Mouse (Mus musculus): ENCODE results near the gene Thumpd1.

Thumpd1 gene

DNA sequence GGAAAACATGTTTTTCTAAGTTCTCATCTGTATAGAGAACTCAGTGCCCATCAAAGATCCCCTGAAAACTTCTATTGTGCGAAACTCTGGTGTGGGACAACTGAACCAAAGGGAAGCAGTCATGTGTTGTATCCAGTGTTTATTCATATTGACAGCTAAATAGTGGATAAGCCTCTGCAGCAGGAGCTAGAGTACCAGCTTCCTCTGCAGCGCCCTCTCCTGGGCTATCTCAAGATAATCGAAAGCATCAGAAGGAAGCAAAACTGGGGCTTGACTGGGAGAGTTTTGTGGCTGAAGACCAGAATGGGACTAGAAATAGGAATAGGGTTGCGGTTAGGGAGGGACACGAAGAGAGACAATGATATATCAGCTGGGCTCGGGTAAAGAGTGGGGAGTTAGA is 49.7 kb downstream of the Thumpd1 start:
- DNase-seq (ENCODE audit: low spot score): no peak

DNA sequence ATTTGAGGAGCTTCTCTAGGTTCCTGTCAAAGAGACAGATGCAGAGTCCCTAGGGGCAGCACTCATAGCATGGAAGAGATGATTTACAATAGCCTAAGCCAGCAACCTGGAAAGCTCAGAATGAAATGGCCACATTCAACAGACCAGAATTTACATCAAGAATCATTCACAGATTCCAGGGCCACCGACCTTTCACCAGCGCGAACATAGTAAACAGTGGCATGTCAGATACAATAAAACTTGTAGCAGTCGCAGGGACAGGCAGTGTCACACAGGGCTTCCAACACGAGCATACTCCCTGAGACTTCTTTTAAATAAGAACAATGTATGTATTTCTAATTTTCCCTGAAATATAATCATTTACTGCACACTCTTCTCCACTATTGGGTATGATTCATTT is 50.2 kb downstream of the Thumpd1 start:
- DNase-seq (ENCODE audit: low spot score): no peak

DNA sequence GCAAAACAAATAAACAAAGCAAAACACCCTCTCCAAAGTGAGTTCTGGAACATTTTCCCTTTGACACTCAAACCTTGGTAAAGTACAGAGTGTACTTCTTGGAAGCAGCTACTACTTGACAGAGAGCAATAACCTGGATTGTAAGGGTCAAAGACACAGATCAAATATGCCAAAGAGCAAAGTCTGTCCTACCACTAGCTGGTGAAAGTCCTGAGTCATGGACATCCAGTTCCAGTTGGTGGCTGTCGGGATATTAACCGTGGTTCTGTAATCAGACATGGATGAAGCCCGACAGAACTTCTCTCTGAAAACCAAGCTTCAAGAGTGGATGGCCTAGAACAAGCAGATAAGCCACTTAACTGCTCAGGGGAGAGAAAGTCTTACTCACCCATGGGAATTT is 52.7 kb downstream of the Thumpd1 start:
- no peak for DNase-seq (ENCODE audit: low spot score)

Data from c-Kit-positive CD71-positive TER-119-positive erythroid progenitor cells, embryonic 14.5 days (primary cell).